Mouse (Mus musculus) Patski (cell line): ENCODE measurements around the gene Gcsh. TPM values are rescaled to one million over a fixed set of nuclear protein-coding genes. Genes with fewer than 3 reads are reported as not detected.

ENCODE experiments used
- ATAC-seq: fragments of 100-300 bp; one replicate; pipeline ENCODE4 v1.8.0; 2021
- CTCF ChIA-PET: fragments of 350-600 bp; sonication (Branson Sonifier 250); formaldehyde crosslinking; loops from one replicate; lab custom pipeline; 2022; ENCODE audit warnings: inconsistent platforms; lab: Charles Lee
- POLR2A ChIA-PET: fragments of 350-600 bp; sonication (Branson Sonifier 250); formaldehyde crosslinking; loops from one replicate; lab custom pipeline; 2022; ENCODE audit warnings: antibody characterized with exemption, inconsistent platforms; lab: Charles Lee
- DNase-seq: peaks from one replicate; pipeline ENCODE4 v3.0.0-alpha.2; 2011; ENCODE audit warnings: low read depth, low spot score
- H3K27me3 ChIP-seq: fragments of 371-371 bp; one replicate; pipeline ENCODE4 v1.5.1; 2021
- CTCF ChIP-seq: fragments of 100-300 bp; IDR thresholded peaks from one replicate; pipeline ENCODE4 v1.5.1; 2021
- in situ Hi-C: fragments of 300-500 bp; cut with MboI; formaldehyde crosslinking; loops from 3 replicates; pipeline ENCODE4 v1.11.1; 2018; ENCODE audit warnings: low pct_unique_long_range_greater_than_20kb, mixed read lengths
- polyA plus RNA-seq: library from polyadenylated mRNA; unstranded; gene quantifications from one replicate; pipeline ENCODE4 v1.2.3, GENCODE M21; 2021

Gcsh gene
- polyA plus RNA-seq, 1 experiment from 2014 or later, result 44.7 TPM

GRCm38 (mm10) chr8:116978631-116979256 is 14.6 kb downstream of the Gcsh start, which contains the start of gene 1700030J22Rik:
Gene 1700030J22Rik (minus strand): TSS chr8:116978959.
- ChIA-PET CTCF (interaction anchor here (0.7 to 1.4 kb wide), 5 partner anchors 21 to 88 kb away, joined by 3 to 5 read pairs (median 3); partner anchors contain the start of gene Atmin), POLR2A (no interaction called here)
- DNase-seq (peak; percentile 90), ATAC-seq (peak; percentile 91)
- TF ChIP-seq CTCF, result no peak
- in situ Hi-C loops, result loop anchor here (5.0 kb wide), 1 partner anchor 36 kb away; the partner anchor contains the start of gene Atmin
- no peaks in the 10 kb centered on the region for H3K27me3 ChIP-seq

GRCm38 (mm10) chr8:116978052-116978451 is 15.3 kb downstream of the Gcsh start:
- in situ Hi-C loops, result loop anchor here (5.0 kb wide), 1 partner anchor 36 kb away; the partner anchor contains the start of gene Atmin
- no peak for TF ChIP-seq CTCF
- ChIA-PET CTCF (interaction anchor here (1.0 to 1.4 kb wide), 4 partner anchors 21 to 35 kb away, joined by 3 to 5 read pairs (median 4); partner anchors contain the start of gene Atmin), POLR2A (no interaction called here)
- DNase-seq (no peak), ATAC-seq (peak; percentile 15)
- no peaks in the 10 kb centered on the region for H3K27me3 ChIP-seq

GRCm38 (mm10) chr8:116975606-116976005 is 17.7 kb downstream of the Gcsh start:
- no peak for TF ChIP-seq CTCF
- in situ Hi-C loops, result loop anchor here (5.0 kb wide), 1 partner anchor 33 kb away; the partner anchor contains the start of gene Atmin
- no peaks in the 10 kb centered on the region for H3K27me3 ChIP-seq
- ATAC-seq, result no peak
- DNase-seq, result no peak
- ChIA-PET CTCF (no interaction called here), POLR2A (no interaction called here)

GRCm38 (mm10) chr8:116975066-116975465 is 18.3 kb downstream of the Gcsh start:
- POLR2A ChIA-PET, result no interaction called here
- TF ChIP-seq CTCF, result no peak

DNA sequence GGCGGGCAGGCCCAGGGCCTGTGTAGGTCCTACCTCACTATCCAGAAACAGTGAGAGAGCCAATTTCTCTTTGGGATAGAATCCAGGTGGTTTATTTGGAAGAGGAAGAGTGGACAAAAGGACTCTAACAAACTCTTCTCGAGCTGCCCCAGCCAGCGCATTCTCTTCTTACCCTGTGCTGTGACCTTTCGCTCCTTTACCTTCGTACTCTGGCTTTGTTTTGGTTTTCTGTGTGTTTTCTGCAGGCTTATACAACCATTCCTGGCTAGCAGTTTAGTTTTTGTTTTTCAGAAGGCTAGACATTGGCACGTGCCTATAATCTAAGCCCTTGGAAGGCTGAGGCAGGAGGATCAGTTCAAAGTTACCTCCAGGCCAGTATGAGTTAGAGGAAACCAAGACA is 23.8 kb downstream of the Gcsh start:
- ChIA-PET POLR2A (no interaction called here), CTCF (interaction anchor here (1.6 kb wide), 1 partner anchor 13 kb away, joined by 4 read pairs; no protein-coding TSS in a partner anchor)
- DNase-seq, result no peak
- H3K27me3 ChIP-seq, result no peaks in the 10 kb centered on the region
- in situ Hi-C loops, result no loop called here
- no peak for ATAC-seq
- TF ChIP-seq CTCF, result no peak

More at GRCm38 (mm10) chr8:116975066-116975465, 18.3 kb downstream of the Gcsh start:
- in situ Hi-C loops, result loop anchor here (5.0 kb wide), 1 partner anchor 33 kb away; the partner anchor contains the start of gene Atmin
- no peaks in the 10 kb centered on the region for H3K27me3 ChIP-seq
- DNase-seq, result no peak
- no peak for ATAC-seq
- CTCF ChIA-PET, result no interaction called here

DNA sequence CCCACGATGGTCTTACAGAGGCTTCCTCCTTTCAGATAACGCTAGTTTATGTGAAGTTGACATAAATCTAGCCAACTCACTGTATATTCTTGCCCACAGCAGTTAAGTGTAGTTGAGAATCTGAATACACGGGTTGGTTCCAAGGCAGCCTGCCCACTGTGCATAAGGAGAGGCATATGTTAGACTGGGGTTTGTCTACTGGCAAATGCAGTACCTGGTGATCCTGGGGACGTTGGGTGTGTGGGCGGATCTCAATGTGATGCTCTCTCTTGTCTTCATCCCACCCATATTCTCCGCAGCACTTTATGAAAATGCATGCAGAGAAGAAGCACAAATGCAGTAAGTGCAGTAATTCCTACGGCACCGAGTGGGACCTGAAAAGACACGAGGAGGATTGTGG is 38.9 kb downstream of the Gcsh start:
- ATAC-seq (no peak), DNase-seq (no peak)
- in situ Hi-C loops, result no loop called here
- TF ChIP-seq CTCF, result no peak
- no peaks in the 10 kb centered on the region for H3K27me3 ChIP-seq
- CTCF ChIA-PET, result no interaction called here
- POLR2A ChIA-PET, result no interaction called here

GRCm38 (mm10) chr8:116952428-116952827 is 40.9 kb downstream of the Gcsh start:
- TF ChIP-seq CTCF, result no peak
- DNase-seq, result no peak
- POLR2A ChIA-PET, result no interaction called here
- in situ Hi-C loops, result no loop called here
- no peaks in the 10 kb centered on the region for H3K27me3 ChIP-seq
- no peak for ATAC-seq
- CTCF ChIA-PET, result no interaction called here

GRCm38 (mm10) chr8:116951778-116952177 is 41.6 kb downstream of the Gcsh start:
- ATAC-seq, result no peak
- POLR2A ChIA-PET, result no interaction called here
- in situ Hi-C loops, result no loop called here
- no peaks in the 10 kb centered on the region for H3K27me3 ChIP-seq
- CTCF ChIA-PET, result interaction anchor here (0.7 to 1.5 kb wide), 3 partner anchors 13 to 28 kb away, joined by 3 to 4 read pairs (median 3); partner anchors contain the start of gene 1700030J22Rik
- no peak for DNase-seq
- TF ChIP-seq CTCF, result no peak

- ChIA-PET CTCF (interaction anchor here (0.7 to 1.5 kb wide), 3 partner anchors 14 to 29 kb away, joined by 3 to 4 read pairs (median 3); partner anchors contain the start of gene 1700030J22Rik), POLR2A (no interaction called here)
- H3K27me3 ChIP-seq, result no peaks in the 10 kb centered on the region
- ATAC-seq (no peak), DNase-seq (no peak)
- in situ Hi-C loops, result no loop called here
- no peak for TF ChIP-seq CTCF
These were observed 42.0 kb downstream of the Gcsh start for GRCm38 (mm10) chr8:116951369-116951768.

DNA sequence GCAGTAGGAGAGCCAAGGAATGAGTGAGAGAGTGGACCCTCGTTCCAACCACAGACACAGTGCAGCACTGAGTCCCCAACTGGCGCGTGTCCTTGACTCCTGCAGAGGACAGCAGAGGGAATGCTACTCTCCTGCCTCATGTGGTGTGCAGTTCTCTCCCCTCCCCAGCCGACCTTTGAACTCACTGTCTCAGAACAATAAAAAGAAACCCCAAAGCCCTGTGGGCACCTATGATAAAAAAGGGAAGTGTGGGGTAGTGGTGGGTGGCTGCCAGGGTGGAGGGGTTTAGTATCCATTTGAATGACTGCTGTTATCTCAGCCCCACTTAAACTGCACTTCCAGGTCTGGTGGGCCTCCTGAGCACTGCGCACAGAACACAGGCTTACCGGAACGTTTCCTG is 45.7 kb downstream of the Gcsh start:
- DNase-seq (no peak), ATAC-seq (no peak)
- CTCF ChIA-PET, result interaction anchor here (1.1 kb wide), 1 partner anchor 12 kb away, joined by 3 read pairs; no protein-coding TSS in a partner anchor
- no peaks in the 10 kb centered on the region for H3K27me3 ChIP-seq
- POLR2A ChIA-PET, result no interaction called here
- in situ Hi-C loops, result no loop called here
- TF ChIP-seq CTCF, result no peak

DNA sequence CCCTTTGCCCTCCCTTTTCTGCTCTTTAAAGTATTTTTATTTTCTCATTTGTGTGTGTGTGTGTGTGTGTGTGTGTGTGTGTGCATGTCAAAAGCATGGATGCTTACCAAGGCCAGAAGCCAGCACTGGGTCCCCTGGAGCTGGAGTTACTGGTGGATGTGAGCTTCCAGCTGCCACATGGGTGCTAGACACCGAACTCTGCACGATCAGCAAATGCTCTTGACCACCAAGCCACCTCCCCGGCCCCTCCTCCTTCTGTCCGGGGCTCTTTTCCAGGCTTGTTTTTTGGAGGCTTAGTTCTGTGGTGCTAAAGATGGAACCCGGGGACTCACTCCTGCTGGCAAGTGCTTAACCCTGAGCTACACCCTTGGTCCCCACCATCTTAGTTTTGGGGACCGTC is 46.5 kb downstream of the Gcsh start:
- ATAC-seq, result no peak
- no peak for DNase-seq
- in situ Hi-C loops, result no loop called here
- ChIA-PET CTCF (no interaction called here), POLR2A (interaction anchor here (1.1 kb wide), 1 partner anchor 223 kb away, joined by 3 read pairs; no protein-coding TSS in a partner anchor)
- no peaks in the 10 kb centered on the region for H3K27me3 ChIP-seq
- no peak for TF ChIP-seq CTCF
